Mouse (Mus musculus): ENCODE measurements around the gene 2310057M21Rik.
A peak's percentile ranks its signal among the peaks of the same experiment; 100 is the strongest.
"Not testable (repeated sequence)": the region's sequence is repeated elsewhere in the genome, so short reads cannot be mapped to it uniquely, and the experiment has no call there.

Gene 2310057M21Rik

DNA sequence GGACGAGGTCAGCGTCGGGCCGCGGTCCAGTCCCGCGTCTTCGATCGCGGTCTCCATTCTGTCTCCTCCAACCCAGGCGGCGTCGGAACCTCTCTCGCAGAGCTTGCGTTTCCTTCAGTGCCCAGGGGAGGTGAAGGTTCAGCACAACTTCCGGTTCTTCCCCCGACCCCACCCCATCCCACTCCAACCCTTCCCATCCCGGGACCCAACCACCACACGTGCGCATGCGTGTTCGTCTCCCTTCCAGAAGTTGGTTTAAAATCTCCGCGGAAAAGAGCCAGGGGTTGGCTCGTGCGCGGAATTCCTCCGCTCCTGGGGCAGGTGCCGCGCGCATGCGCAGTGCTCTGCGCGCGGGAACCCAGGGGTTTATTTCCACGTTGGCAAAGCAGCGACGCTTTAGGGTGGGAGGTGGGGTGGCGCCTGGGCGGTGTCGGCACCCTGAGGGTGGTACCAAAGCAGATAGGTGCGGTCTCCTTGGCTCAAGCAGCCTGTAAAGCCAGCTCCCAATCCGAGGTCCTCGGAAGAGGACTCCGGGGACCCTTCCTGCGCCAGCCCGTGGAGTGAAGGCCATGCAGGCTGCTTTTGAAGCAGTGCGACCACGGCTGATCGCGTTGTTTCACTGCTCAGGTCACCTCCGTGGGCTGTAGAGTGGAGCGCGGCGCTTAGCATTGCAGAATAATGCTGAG, at the start of gene 2310057M21Rik:
Gene 2310057M21Rik, minus strand, starts transcription at position 145 of the 686 bp plus-strand sequence.
- peak; percentile 95 to 97 for DNase-seq

DNA sequence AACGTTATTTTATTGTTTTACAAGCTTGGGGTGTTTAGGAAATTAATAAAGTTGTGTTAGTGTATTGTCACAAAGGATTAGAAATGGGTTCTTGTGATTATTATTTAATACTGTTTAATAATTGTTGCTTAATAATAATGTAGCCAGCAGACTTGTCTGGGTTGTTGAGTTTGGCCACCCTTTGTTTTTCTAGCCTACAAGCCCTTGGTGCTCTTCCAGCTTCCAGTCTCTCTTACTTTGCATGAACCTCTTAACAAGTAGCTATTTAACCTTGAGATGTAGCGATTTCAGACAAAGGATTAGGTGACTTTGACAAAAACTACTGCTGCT, 49.3 kb upstream of the 2310057M21Rik start:
- no peak for DNase-seq

DNA sequence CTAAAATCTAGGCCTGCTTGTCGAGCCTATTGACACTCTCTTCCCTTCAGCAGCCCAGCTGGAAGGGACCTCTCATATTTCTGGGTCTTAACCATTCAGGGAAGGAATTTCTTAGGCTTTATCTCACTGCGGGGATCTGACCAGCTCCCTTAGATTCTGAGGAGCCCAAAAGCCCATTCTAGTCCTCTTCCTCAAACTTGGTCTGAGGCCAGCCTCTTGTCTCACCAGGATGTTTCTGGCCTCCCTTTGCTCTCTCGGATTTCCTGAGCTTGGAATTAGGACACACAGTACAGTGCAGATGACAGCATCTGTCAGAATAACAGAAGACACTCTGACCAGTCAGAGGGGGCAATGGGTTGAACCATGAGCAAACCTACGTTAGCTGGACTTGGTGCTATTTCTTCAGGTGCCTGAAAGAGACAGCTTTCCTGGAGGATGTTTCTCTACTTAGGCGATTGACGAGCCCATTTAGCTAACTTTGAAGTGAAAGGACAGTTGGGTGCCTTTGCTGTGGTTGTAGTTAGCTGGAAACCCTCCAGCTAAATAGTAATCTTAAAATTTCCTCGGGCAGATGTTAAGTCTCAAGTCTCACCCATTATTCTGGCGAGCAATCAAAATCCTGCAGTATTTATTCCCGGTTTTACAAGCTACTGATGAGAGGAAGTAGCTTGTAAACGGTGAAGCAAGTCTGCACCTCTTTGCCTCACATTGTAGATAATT, 48.8 kb upstream of the 2310057M21Rik start:
- DNase-seq, result no peak

DNA sequence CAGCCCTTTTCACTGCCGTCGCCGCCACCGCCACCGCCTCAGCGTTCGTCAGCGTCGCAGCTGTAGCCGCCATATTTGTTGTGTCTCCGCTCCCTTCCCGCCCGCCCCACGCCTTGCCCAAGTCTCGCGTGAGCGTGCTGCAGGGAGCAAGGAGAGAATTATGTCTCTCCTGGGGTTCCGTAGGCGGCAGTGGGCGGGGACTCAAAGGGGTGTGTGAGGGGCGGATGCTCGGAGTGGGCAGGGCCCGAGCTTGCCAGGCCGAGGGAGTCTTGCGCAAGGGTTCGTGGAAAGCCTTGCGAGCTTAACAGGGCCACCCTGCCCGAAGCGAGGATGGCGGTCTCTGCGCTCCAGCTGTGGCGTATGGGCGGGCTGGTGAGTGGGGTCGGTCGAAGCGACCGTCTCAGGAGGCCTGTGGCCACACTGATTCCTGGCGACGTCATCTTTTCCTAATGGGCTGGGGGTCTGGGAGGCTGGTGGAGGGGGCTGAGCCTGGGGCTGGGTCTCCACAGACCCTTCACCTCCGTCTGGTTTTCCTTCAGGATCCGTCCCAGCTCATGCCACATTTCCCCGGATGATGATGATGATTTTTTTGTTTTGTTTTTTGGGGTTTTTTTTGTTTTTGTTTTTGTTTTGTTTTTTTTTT, 48.0 kb upstream of the 2310057M21Rik start, which contains the start of the genes Ikzf5 and Acadsb:
Gene Ikzf5, minus strand, starts transcription at position 106 of the 643 bp plus-strand sequence.
Gene Acadsb, plus strand, starts transcription at position 186 of the 643 bp plus-strand sequence.
- DNase-seq, result peak; percentile 99

DNA sequence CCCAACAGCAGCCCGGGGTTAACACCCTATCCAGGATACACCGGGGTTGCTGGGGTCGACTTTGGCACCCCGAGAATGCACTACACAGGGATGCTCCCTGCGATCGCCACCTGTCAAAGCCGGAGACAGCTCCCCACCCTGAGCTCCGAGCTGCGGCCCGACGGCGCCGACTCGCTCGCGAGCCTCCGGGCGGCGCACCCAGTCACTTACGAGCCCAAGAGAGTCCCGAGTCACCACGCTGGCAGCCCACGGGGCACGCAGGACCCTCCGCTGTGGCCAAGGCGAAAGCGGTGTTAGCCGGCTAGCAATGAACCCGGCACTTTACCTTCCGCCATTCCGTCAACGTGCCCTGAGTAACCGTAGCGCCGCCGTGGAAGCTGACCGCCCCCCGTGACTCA, 47.4 kb upstream of the 2310057M21Rik start:
- no peak for DNase-seq

DNA sequence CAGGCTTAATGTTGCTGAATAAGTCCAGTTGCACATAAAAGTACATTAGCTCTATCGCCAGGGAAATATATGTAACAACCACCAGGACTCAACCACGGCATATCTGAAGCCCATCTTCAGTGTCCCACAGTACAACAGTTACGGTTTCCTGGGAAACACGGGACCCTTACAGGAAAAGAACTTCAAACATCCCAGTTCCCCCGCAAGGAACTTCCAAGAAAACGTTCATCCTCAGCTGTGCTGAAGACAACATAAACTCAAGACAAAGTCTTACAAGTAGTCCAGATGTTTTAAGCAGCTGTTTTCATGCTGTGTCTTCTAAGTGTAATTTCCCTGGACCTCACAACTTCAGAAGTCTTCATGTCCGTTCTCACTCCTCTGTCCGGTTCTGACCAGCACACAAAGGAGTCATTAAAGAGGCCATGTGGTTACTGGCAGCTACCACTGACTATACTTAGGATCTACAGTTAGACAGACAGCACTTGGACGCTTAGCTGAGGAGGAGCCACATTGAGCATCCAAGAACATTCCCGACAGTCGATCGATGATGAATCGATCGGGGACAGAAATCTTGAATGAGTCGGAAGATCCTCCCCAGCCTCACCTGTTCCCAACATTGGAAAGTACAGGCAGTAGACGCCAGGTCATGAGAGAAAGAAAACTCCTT, 46.9 kb upstream of the 2310057M21Rik start:
- DNase-seq, result peak in 1 of 2 experiments; percentile 18

DNA sequence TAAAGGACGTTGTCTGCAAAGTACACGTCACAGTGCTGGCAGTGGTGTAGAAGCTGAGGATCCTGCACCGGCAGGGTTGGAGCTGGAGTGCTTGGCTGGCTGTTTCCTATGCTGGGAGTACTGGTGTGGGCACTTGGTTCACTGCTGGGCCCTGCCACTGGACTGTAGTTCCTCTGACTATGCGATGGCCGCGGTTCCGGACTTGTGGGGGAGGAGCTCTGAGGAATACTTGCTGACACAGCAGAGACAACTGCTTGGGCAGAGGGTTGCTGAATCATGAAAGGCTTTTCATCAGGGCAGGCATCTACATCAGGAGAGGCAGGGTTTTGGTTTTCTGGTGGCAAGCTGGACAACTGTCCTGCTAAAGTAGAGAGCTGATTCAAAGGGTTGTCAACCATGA, 29.2 kb upstream of the 2310057M21Rik start:
- DNase-seq, result not testable (repeated sequence)

DNA sequence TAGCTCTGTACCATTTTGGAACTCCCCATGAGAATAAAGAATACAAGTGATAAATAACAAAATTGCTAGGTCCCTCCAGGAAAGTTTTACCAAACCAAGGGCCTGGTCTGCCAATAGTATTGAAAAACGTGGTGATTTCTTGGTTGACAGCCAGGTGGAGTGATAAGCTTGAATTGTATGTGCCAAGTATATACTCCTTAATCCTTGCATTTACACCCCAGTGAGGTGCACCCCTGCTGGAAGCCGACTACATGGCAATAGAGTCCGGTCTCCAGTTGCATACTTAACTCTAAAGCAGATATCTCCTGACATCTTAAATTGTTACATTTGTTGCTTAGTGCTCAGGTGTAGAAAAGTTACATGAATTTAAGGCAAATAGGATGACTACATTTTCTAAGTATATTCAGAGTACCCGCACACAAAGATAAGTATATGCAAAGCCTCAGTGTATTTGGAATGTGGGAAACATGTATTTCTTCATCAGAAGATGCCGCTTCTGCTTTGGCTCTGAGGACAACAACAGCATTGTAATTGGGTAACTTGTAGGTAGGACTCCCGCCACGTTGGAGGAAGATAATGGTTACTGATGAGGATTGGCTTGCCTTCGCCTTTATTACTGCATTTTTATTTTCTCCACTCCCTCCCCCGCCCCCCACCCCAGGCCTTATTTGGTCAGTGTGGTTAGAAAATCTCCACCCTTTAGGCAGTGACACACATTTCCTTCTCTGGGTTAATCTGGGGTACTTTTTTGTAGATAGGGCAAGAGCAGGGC, 9.5 kb upstream of the 2310057M21Rik start:
- DNase-seq, result no peak

DNA sequence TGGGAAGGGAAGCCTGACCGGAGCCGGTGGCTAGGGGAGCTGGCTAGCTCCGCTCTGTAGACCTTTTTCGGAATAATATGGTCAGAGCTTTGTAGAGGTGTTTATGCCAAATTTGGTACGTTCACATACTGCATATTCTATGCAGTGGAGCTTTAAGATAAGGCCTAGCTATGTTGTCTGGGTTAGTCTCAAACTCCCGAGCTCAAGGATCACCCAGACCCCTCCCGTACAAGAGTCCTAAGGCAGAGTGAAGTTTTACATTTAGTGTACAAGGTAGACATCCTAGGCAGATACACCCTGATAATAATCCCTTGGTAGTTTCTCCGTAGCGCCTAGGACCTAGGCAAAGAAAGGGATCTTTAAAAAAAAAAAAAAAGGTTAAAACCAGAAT, 8.9 kb upstream of the 2310057M21Rik start:
- no peak for DNase-seq

DNA sequence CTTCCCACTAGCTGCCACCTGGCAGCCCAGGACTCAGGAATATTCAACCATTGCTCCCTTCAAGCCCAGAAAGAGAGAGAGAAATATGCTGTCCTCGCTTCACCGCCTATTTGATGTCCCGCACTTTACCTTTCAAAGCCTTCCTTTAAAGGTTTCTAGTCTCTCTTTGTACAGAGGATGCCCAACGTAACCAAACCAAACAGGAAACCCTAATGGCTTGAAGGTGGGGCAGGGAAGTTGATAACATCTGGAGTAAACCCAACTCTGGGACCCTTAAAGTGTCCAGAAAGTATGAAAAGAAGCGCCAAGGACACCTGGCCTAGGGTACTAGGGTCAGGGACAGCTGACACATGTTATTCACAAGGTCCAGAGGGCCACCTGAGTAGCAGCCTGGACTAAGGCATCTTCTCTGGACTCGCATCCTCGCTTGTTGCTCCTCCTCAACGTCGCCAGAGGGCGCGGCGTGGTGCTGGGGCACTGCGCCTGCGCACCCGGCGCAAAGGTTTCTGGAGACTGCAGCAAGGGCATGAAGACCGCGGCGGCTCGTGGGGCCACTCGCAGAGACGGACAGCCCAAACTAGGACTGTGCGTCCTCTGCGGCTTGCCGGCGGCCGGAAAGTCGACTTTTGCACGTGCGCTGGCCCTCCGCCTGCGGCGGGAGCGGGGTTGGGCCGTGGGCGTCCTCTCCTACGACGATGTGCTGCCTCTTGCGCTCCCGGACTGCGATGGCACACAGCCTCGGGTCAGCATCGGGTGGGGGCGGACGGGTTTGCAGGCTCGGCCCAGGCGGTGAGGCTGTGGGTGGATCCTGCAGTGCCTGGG, 8.3 kb upstream of the 2310057M21Rik start, which contains the start of gene Pstk:
Gene Pstk, plus strand, starts transcription at position 494 of the 822 bp plus-strand sequence.
- DNase-seq, result peak; percentile 95

DNA sequence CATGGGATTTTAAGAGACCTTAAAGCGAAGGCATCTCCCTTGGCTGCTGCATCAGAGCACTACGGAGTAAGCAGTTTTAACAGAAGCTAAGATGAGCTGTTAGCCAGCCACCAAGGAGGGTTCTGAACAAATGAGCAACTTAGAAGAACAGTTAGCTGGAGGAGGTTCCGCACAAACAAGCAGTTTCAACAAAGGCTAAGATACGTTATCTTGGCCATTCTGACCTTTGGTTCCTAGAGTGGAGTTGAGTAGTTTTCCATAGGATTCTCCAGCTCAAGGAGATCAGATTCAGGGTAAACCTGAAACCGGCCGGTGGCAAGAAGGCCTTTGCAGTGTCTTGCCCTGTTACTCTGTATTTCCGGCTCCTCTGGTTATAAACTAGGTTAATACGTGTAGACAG, 1.6 kb upstream of the 2310057M21Rik start:
- no peak for DNase-seq

DNA sequence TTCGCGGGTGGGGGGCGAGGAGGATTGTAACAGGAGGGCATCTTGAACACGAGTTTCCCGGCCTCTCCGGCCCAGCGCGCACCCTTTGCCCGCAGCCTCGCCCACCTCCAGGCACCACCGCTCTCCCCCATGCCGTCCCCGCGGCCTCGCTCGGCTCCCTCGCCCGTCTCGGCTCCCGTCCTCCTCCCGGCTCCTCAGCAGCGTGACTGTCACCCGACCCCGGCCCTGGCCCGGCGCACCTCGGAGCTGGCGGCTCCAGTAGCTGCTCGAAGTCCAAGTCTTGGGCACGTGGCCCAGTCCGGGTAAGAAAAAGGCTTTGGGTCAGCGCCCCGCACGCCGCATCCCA, 317 bp downstream of the 2310057M21Rik start:
- no peak for DNase-seq

DNA sequence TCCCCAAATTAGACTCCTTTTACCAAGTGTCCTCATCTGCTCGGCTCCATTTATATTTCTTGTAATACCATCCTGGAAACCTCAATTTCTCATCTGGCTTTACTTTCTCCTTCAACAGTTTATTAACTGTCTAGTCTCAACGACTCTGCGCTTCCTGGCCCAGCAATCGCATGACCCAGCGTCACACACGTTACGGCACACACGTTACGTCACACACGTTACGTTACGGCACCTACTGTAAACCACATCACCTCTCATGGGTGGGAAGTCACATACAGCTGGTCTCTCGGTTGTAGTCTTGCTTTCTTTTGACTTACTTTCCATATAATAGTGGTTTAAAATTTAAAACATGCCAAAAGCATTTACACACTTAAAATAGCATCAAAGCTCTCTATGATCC, 6.5 kb downstream of the 2310057M21Rik start:
- DNase-seq, result no peak

DNA sequence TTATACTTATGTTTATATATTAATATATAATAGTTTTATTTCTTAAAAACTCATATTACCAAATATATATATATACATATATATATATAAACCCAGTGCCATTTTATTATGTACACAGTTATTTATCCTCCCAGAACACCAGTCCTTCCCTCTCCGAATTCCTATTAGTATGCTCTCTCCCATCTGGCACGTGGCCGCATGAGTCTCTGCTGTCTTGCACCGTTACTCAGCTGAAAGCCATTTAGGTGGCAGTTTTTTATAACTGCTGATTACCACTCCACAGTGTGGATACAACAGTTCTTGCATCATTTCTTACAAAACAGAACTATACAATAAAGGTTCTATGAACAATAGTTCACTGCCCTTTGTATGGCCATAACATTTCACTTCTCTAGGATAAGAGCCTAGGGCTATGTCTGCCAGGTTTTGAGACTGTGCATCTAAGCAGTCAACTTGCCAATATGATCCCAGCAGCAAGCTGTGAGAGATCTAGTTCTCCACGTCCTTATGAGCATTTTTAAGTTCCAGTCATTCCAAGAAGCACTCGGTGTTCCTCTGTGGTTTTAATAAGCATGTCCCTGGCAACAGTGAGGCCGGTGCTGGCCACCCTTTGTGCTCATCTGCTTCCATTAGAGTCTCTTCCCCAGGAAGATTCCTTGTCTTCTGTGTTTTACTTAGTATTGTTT, 16.6 kb downstream of the 2310057M21Rik start:
- peak; percentile 19 to 53 for DNase-seq

DNA sequence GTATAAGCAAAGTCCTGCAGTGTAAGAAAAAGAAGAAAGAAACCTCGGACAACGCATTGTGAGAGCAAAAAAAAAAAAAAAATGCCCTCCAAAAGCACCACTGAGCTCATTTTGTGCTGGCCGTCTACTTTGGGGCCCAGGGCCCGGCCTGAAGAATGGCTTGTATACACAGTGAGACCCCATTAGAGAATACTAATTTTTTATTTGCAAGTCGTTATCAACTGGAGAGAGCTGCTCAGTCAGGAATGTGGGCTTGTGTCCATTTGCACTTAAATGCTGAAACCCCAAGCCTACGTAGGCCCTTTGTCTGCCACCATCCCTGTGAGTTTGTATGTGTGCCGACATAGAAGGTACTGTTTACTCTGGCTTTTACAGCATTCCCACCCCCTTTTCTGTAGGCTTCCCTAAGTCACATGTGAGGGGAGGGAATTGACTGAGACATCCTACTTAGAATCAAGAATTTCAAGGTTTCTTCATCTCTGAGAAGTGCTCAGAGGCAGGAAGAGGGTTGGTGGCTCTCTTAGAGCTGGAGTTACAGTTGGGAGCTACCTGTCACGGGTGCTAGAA, 25.0 kb downstream of the 2310057M21Rik start:
- DNase-seq, result no peak

DNA sequence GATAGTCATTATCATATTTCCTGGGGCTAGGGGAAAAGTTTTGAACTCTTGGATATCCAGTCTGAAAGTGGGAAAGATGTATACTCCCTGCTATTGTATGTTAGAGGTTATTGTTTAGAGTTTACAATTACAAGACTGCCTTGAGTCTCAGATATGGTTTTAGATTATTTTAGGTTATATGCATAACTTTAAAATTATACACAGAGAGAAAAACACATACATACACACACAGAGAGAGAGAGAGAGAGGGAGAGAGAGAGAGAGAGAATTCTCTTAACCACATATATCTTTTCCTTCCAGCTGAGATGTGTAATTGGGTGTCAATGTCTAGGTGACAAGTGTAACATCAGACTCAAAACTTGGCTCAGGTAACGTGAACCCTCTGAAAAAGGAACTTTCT, 29.0 kb downstream of the 2310057M21Rik start, which contains the start of gene Fam24a:
Gene Fam24a, plus strand, starts transcription at position 301 of the 400 bp plus-strand sequence.
- DNase-seq, result no peak

DNA sequence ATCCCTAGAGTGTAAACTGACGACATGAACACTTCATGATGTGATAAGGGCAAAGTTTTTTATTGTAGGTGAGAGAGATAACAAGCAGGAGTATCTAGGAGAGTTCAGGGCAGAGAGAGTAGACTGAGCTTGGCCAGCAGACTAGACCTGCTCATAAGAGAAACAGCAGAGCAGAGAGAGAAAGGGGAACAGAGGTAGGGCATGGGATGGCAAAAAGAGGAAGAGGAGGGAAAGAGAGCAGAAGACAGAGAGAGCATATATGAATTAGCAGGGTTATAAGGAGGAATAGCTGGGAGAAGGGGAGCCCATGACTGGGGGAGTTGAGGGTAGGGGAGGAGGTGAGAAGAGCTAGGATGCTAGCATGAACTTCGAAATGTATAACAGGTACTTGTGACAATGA, 30.9 kb downstream of the 2310057M21Rik start:
- DNase-seq, result no peak

DNA sequence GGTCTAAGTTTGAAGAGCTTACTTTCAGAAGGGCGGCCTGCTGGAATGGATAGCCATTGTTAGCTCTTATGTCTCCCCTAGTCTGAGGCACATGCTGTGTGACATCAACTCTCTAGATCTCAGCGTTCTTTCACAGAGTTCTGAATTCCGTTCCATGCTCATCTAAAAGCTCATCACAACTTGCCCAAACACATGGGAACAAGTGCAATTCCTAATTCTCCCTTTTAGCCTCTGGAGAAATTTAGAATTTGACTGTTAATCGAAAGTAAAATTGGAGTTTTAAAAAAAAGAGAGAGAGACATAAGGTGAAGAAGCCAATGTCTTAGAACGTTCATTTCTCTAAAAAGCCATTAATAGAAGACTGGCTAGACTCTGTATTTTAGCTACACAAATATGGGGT, 33.1 kb downstream of the 2310057M21Rik start, which contains the start of gene Fam24b:
Gene Fam24b, minus strand, starts transcription at position 101 of the 400 bp plus-strand sequence.
- DNase-seq, result no peak

DNA sequence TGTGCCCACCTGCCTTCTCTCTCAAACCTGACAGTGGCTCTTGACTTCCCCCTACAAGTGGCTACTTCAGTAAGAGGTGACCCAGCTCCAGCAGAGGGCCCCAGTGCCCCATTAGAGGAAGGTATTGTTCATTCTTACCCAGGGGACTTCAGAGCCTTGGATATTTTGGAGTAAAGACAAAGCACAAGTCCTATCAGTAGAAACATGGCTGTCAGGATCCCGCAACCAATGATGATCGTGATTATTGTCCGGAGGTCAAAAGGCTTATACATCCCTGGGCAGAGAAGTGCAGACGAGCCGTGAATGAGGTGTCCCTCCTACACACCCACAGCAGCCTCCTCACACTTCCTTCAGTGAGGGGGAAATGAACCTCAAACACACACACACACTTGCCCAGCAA, 35.5 kb downstream of the 2310057M21Rik start:
- no peak for DNase-seq

DNA sequence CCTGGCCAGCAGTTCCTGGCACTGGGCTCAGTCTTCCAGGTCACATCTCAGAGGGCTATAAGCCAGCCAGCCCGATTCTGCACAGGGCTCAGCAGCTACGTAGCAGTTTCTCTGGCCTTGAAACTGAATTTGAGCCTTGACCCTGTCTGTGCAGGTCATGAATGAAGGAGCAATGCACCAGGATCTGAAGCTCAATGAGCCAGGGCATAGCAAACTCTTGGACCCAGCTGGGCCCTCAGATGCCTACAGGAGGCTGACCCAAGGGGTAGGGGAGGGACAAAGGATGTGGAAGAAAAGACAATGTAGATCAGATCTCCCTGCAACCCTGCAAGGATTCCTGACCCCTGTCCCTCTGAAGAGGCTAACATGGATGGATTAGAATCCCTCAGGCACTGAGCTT, 40.4 kb downstream of the 2310057M21Rik start, which contains the start of gene Cuzd1:
Gene Cuzd1, minus strand, starts transcription at position 101 of the 400 bp plus-strand sequence.
- DNase-seq, result no peak

Data from cerebellum, postnatal 25 days (tissue).